Comparison of ENCODE assay signal across 8 mouse cellular contexts in genomic region chr5:120605688-120606087, GRCm38 (mm10). TPM values are rescaled to one million over a fixed set of nuclear protein-coding genes. Genes with fewer than 3 reads are reported as not detected.
DNase-seq lines count a peak whose midpoint lies in the region; ATAC-seq and TF ChIP-seq lines count a peak whose summit lies in the region.

No protein-coding gene starts in this region.

- H3K27ac ChIP-seq in left cerebral cortex, adult 2 months: no peak overlapping the region

- H3K4me3 ChIP-seq in left cerebral cortex, adult 2 months: no peak overlapping the region

- peak; percentile 89 for TF ChIP-seq CTCF in left cerebral cortex, adult 2 months (IDR thresholded peaks at IDR 0.05)

- DNase-seq in ZHBTc4 (ENCODE audit: low read depth, low spot score): peak; percentile 96
- DNase-seq in cerebellum, postnatal 4 days (ENCODE audit: low spot score in 2 of 2): peak; percentile 91 to 95
- peak; percentile 74 to 76 for DNase-seq in gastrocnemius, adult 8-10 months (ENCODE audit: low spot score in 2 of 2)
- peak; percentile 93 for DNase-seq in hindlimb bud, embryonic 11.5 days (ENCODE audit: extremely low spot score, low read depth, low spot score)
- DNase-seq in left cerebral cortex, adult 2 months (ENCODE audit: extremely low spot score in 1 of 2, low spot score in 2 of 2): peak; percentile 88 to 89
- peak; percentile 91 for DNase-seq in right cerebral cortex, adult 18-20 months
- DNase-seq in urinary bladder, postnatal 14 days (ENCODE audit: low spot score): peak; percentile 92

- peak; percentile 86 for ATAC-seq in megakaryocyte, adult 5-6 weeks (ENCODE audit: poor library complexity, severe bottlenecking)

- intact Hi-C loops in left cerebral cortex, adult 2 months (cut with DNase I): loop anchor here (1.0 to 10.0 kb wide), 2 partner anchors 100 to 471 kb away; no protein-coding TSS in a partner anchor

RNA-seq across cellular contexts. Expression of gene Rita1, which starts 6.7 kb away (rescaled TPM):
- total RNA-seq in gastrocnemius, adult 8-10 months (2022): 1 to 10 TPM; 4.9 to 8.3 (median 6.4) TPM
- 10 to 100 TPM; 29.5 to 29.9 TPM for total RNA-seq in left cerebral cortex, adult 2 months (2021)
- total RNA-seq in megakaryocyte, adult 5-6 weeks (2015): 1.5 and 3.0 TPM in 2 replicates
- 2.2 and 3.2 TPM in 2 replicates for total RNA-seq in megakaryocyte, adult 5-6 weeks (2017)

RNA-seq across cellular contexts. Expression of gene Ddx54, which starts 6.9 kb away (rescaled TPM):
- 10 to 100 TPM; 16.7 to 19.7 (median 17.3) TPM for total RNA-seq in gastrocnemius, adult 8-10 months (2022)
- total RNA-seq in left cerebral cortex, adult 2 months (2021): 10 to 100 TPM; 38.6 to 41.0 TPM
- total RNA-seq in megakaryocyte, adult 5-6 weeks (2015): 7.7 and 7.9 TPM in 2 replicates
- total RNA-seq in megakaryocyte, adult 5-6 weeks (2017): 21.3 and 22.6 TPM in 2 replicates

RNA-seq across cellular contexts. Expression of gene Iqcd, which starts 16.9 kb away (rescaled TPM):
- total RNA-seq in gastrocnemius, adult 8-10 months (2022): not detected
- total RNA-seq in left cerebral cortex, adult 2 months (2021): under 1 TPM; 0.47 to 0.75 TPM
- 0.18 and 0.98 TPM in 2 replicates for total RNA-seq in megakaryocyte, adult 5-6 weeks (2015)
- total RNA-seq in megakaryocyte, adult 5-6 weeks (2017): 0.11 and 0.45 TPM in 2 replicates

RNA-seq across cellular contexts. Expression of gene Tpcn1, which starts 17.2 kb away (rescaled TPM):
- total RNA-seq in gastrocnemius, adult 8-10 months (2022): 10 to 100 TPM; 39.3 to 42.7 (median 41.5) TPM
- 10 to 100 TPM; 36.8 to 42.1 TPM for total RNA-seq in left cerebral cortex, adult 2 months (2021)
- total RNA-seq in megakaryocyte, adult 5-6 weeks (2015): 37.6 and 38.3 TPM in 2 replicates
- 15.8 and 18.2 TPM in 2 replicates for total RNA-seq in megakaryocyte, adult 5-6 weeks (2017)

RNA-seq across cellular contexts. Expression of gene Cfap73, which starts 28.3 kb away (rescaled TPM):
- total RNA-seq in gastrocnemius, adult 8-10 months (2022): not detected
- total RNA-seq in left cerebral cortex, adult 2 months (2021): under 1 TPM in 1 of 2 experiments, not detected in 1; 0.52 TPM
- not detected in 2 replicates for total RNA-seq in megakaryocyte, adult 5-6 weeks (2015)
- total RNA-seq in megakaryocyte, adult 5-6 weeks (2017): not detected in 2 replicates
